Mouse (Mus musculus): Measurements from ENCODE around the gene Slc30a1. TPM values are rescaled to one million over a fixed set of nuclear protein-coding genes. Genes with fewer than 3 reads are reported as not detected.
A peak's percentile ranks its signal among the peaks of the same experiment; 100 is the strongest.

Gene Slc30a1
- 2.0 TPM in 2 replicates for polyA plus RNA-seq (2012)

DNA sequence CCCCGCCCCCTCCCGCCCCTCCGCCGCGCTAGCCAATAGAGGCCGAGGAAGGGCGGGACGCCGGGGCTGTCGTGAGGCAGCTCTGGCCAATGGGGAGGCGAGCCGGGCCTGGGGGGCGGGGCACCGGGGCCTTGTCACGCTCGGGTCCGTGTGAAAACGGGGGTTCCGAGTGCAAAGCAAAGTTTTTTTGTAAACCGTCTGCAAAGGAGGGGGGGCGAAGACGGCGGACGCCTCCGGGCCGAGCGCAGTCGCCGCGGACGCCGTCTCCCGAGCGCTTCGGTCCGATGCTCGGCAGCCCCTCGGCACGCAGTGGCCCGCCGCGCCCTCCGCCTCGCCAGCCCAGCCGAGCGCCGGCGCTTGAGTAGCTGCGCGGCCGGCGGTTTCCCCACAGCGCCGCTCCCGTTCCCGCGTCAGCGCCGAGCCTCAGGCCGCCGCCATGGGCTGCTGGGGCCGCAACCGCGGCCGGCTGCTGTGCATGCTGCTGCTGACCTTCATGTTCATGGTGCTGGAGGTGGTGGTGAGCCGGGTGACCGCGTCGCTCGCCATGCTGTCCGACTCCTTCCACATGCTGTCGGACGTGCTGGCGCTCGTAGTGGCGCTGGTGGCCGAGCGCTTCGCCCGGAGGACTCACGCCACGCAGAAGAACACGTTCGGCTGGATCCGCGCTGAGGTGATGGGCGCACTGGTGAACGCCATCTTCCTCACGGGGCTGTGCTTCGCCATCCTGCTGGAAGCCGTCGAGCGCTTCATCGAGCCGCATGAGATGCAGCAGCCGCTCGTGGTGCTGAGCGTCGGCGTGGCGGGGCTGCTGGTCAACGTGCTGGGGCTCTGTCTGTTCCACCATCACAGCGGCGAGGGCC lies at the start of gene Slc30a1:
Slc30a1 (plus strand) TSS at position 197 of the 860 bp plus-strand sequence.
- peaks cover 9% of the 10 kb centered on the region for H3K27me3 ChIP-seq (ENCODE audit: control insufficient read depth)
- peaks cover 55% of the 10 kb centered on the region for H3K4me1 ChIP-seq (ENCODE audit: control insufficient read depth)
- no peak for TF ChIP-seq TAL1 (IDR thresholded peaks at IDR 0.05; ENCODE audit: low read length)
- TF ChIP-seq GATA1 (IDR thresholded peaks at IDR 0.05; ENCODE audit: low read length) = no peak
- peaks cover 42% of the 10 kb centered on the region for H3K36me3 ChIP-seq (ENCODE audit: control insufficient read depth)
- H3K4me3 ChIP-seq (replicated peaks) = peak within 1 kb of the TSS; percentile 79
- no peaks in the 10 kb centered on the region for H3K9me3 ChIP-seq (ENCODE audit: control insufficient read depth, low read length)

DNA sequence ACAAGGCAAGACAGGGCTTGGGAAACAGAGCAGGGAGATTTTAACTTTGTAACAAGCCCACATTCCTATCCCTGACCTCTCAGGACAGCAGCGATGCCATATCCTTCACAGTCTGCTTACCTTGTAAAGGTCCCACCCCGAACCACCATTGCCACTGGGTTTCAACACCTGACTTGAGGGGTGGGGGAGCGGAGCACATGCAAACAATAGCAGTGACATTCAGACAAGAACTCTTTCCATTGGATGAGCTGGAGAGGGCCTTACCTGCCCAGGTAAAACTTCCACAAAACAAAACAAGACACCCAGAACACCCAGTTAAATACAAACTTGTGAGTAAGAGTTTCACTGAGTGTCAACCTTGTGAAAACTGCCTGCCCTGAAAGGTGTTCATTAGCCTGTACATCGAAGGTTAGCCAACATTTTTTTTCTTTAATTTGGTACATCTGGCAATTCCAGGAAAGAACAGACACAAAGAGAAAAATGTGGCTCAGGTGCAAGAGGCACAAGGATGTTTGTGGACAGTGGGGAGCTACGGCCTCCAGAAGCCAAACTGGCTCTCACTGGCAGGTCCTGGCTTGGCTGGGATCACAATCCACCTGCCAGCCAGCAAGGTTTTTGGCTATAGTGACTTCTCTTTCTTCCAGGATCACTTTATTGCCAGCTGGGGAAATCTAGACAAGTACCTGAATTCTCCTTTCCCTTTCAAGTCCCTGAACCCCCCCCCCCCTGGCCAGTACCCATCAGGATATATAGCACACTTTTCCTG lies 49.5 kb upstream of the Slc30a1 start:
- Histone ChIP-seq H3K4me1 (ENCODE audit: control insufficient read depth) (peaks cover 67% of the 10 kb centered on the region), H3K9me3 (ENCODE audit: control insufficient read depth, low read length) (peaks cover 3% of the 10 kb centered on the region; the same call in 1 of the 2 replicates), H3K4me3 (replicated peaks) (no peak overlapping the region), H3K36me3 (ENCODE audit: control insufficient read depth) (peaks cover 14% of the 10 kb centered on the region), H3K27me3 (ENCODE audit: control insufficient read depth) (peaks cover 12% of the 10 kb centered on the region)
- TF ChIP-seq TAL1 (IDR thresholded peaks at IDR 0.05; ENCODE audit: low read length) = no peak
- no peak for TF ChIP-seq GATA1 (IDR thresholded peaks at IDR 0.05; ENCODE audit: low read length)

DNA sequence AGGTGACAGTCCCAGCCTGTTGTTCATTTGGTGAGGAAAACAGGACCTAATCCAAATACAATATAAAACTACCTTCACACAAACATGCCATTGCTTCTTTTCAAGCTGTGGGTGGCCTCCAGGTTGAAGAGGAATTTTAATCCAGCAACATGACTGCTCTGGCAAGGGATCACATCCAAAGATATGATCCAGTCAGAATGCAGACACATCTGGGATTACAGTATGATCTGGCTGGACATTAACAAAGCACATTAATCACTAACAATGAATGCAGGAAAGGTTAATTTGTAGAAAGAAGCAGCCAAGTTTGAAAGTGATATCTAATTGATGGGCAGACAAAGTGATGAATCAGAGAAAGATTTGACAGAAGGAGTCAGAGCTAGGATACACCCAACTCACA lies 48.4 kb upstream of the Slc30a1 start:
- Histone ChIP-seq H3K9me3 (ENCODE audit: control insufficient read depth, low read length) (peaks cover 3% of the 10 kb centered on the region; the same call in 1 of the 2 replicates), H3K4me1 (ENCODE audit: control insufficient read depth) (peaks cover 64% of the 10 kb centered on the region), H3K4me3 (replicated peaks) (no peak overlapping the region), H3K27me3 (ENCODE audit: control insufficient read depth) (peaks cover 14% of the 10 kb centered on the region), H3K36me3 (ENCODE audit: control insufficient read depth) (peaks cover 14% of the 10 kb centered on the region)
- TF ChIP-seq TAL1 (IDR thresholded peaks at IDR 0.05; ENCODE audit: low read length) (no peak), GATA1 (IDR thresholded peaks at IDR 0.05; ENCODE audit: low read length) (no peak)

DNA sequence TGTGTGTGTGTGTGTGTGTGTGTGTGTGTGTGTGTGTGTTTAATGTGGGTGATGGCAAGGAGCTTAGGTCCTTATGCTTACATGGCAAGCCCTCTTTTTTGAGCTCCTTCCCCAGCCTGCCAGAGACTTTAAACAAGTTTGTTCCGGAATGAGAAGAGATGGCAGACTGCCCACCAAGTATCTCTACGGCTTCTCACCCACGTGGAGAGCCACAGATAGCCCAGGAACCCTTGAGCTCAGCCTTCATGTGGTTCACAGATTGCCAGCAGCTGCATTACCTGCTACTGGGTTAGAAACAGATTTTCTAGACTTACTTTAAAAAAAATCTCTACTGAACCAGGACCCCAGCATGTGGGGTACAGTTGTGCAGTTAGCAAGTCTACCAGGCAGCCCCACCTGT lies 46.7 kb upstream of the Slc30a1 start:
- Histone ChIP-seq H3K4me3 (replicated peaks) (no peak overlapping the region), H3K36me3 (ENCODE audit: control insufficient read depth) (no peaks in the 10 kb centered on the region), H3K27me3 (ENCODE audit: control insufficient read depth) (peaks cover 16% of the 10 kb centered on the region), H3K4me1 (ENCODE audit: control insufficient read depth) (peaks cover 51% of the 10 kb centered on the region), H3K9me3 (ENCODE audit: control insufficient read depth, low read length) (no peaks in the 10 kb centered on the region; the same call in 1 of the 2 replicates)
- TF ChIP-seq TAL1 (IDR thresholded peaks at IDR 0.05; ENCODE audit: low read length) = no peak
- TF ChIP-seq GATA1 (IDR thresholded peaks at IDR 0.05; ENCODE audit: low read length) = no peak

DNA sequence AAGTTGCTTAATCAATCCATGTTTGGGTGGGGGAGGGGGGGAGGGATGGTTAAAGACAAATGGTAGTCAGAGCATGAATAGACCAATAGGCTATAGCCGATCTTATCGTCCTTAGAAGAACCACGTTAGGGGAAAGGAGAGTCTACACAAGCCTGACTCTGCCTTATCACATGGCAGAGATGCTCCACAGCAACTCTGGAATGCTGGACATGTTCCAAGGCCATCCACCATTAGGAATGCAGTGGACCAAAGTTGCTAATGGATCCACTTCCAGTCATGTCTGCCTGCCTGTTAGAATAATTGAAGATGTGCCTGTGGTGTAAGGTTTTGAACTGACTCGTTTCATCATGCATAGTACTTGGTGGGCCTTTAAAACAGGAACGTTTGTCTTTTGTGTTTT lies 45.3 kb upstream of the Slc30a1 start:
- TF ChIP-seq TAL1 (IDR thresholded peaks at IDR 0.05; ENCODE audit: low read length) (no peak), GATA1 (IDR thresholded peaks at IDR 0.05; ENCODE audit: low read length) (no peak)
- Histone ChIP-seq H3K9me3 (ENCODE audit: control insufficient read depth, low read length) (no peaks in the 10 kb centered on the region; the same call in 1 of the 2 replicates), H3K4me1 (ENCODE audit: control insufficient read depth) (peaks cover 41% of the 10 kb centered on the region), H3K36me3 (ENCODE audit: control insufficient read depth) (no peaks in the 10 kb centered on the region), H3K4me3 (replicated peaks) (no peak overlapping the region), H3K27me3 (ENCODE audit: control insufficient read depth) (peaks cover 16% of the 10 kb centered on the region)

DNA sequence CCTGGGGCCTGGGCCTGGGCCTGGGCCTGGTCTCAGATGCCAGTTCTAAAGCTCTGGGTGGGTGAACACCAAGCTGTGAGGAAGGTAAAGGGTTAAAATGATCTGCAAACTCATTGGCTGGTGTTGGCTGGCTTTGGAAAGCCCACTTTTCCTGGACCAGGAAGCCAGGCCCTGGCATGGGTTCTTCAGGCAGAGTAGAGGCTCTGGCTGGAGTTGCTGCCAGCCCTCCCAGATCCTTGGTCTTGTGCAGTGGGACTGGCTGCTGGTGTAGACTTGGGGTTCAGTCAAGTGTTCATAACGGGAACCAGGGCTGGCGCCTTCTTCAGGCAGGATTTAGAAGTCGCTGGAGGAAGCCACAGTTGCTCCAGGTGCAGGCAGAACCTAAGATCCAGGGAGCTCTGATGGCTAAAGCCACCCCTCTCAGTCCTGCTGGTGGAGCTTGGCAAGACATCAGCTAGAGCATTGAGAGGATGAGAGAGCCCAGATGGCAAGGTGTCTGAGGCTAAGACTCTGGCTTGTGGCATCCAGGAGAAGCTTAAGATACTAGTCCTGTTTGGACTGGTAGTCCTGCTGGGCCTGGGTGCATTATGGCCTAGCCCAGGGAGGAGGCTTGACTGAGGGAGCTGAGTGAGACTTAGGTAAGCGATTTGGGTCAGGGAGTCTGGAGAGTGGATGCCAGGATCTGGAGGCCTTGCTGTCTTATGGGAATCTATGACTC lies 42.6 kb upstream of the Slc30a1 start:
- no peaks in the 10 kb centered on the region for H3K36me3 ChIP-seq (ENCODE audit: control insufficient read depth)
- H3K9me3 ChIP-seq (ENCODE audit: control insufficient read depth, low read length) = no peaks in the 10 kb centered on the region; the same call in 1 of the 2 replicates
- peaks cover 16% of the 10 kb centered on the region for H3K27me3 ChIP-seq (ENCODE audit: control insufficient read depth)
- peaks cover 22% of the 10 kb centered on the region for H3K4me1 ChIP-seq (ENCODE audit: control insufficient read depth)
- TF ChIP-seq GATA1 (IDR thresholded peaks at IDR 0.05; ENCODE audit: low read length) = no peak
- no peak for TF ChIP-seq TAL1 (IDR thresholded peaks at IDR 0.05; ENCODE audit: low read length)
- no peak overlapping the region for H3K4me3 ChIP-seq (replicated peaks)

DNA sequence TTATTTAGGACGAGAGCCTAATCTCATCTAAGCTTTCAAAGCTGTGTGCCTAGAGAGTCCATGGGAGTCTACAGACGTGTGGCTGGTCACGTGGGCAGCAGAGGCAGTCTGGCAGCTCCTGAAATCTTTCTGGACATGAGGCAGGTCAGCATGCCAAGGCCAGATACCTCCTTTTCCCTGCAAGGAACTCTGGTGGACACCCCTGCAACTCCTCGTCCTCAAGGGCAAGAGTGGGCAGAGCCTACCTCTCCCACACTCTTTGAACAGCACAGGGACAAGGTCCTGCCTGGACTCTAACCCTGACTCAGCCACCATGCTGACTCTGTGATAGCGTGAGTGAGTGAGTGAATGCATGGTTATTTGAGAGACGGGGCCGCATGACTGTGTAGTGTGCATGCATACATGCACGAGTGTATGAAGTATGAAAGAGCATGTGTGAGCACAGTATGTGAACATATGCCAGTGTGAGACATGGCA lies 42.0 kb upstream of the Slc30a1 start:
- Histone ChIP-seq H3K4me1 (ENCODE audit: control insufficient read depth) (peaks cover 17% of the 10 kb centered on the region), H3K27me3 (ENCODE audit: control insufficient read depth) (peaks cover 12% of the 10 kb centered on the region), H3K4me3 (replicated peaks) (no peak overlapping the region), H3K9me3 (ENCODE audit: control insufficient read depth, low read length) (no peaks in the 10 kb centered on the region), H3K36me3 (ENCODE audit: control insufficient read depth) (no peaks in the 10 kb centered on the region)
- TF ChIP-seq TAL1 (IDR thresholded peaks at IDR 0.05; ENCODE audit: low read length) = no peak
- no peak for TF ChIP-seq GATA1 (IDR thresholded peaks at IDR 0.05; ENCODE audit: low read length)

DNA sequence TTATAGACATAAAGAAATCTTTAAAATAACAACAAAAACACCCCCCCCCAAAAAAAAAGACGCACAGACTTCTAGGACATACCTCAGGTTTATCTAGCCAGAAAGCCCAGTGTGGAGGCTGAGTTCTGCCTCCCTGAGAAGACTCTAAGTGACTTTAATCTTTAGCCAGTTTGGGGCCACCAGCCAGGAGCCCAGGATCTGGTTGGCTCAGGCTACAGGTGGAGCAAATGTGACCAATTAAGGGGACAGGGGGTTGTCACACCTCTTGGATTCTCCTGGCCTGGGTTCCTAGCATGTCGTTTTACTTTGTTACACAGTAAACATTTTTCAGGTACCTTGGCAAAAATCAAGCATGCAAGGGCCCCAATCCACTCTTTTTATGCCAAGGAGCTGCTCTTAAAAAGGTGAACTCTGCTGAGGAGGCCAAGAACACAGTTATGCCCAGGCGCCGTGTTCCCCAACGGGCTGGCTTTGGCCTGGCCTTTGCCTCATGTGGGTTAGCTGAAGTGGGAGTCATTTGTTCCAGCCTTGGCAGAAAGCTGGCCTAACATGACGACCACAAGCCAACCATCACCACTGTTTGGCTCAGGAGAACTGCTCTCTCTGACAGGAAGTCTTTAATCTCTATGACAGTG lies 34.4 kb upstream of the Slc30a1 start:
- Histone ChIP-seq H3K9me3 (ENCODE audit: control insufficient read depth, low read length) (peaks cover 7% of the 10 kb centered on the region; the same call in 1 of the 2 replicates), H3K27me3 (ENCODE audit: control insufficient read depth) (peaks cover 31% of the 10 kb centered on the region), H3K36me3 (ENCODE audit: control insufficient read depth) (no peaks in the 10 kb centered on the region), H3K4me1 (ENCODE audit: control insufficient read depth) (peaks cover 28% of the 10 kb centered on the region), H3K4me3 (replicated peaks) (no peak overlapping the region)
- TF ChIP-seq GATA1 (IDR thresholded peaks at IDR 0.05; ENCODE audit: low read length) (no peak), TAL1 (IDR thresholded peaks at IDR 0.05; ENCODE audit: low read length) (no peak)
